ENCODE assay signal across 22 mouse cellular contexts in the genomic region with DNA sequence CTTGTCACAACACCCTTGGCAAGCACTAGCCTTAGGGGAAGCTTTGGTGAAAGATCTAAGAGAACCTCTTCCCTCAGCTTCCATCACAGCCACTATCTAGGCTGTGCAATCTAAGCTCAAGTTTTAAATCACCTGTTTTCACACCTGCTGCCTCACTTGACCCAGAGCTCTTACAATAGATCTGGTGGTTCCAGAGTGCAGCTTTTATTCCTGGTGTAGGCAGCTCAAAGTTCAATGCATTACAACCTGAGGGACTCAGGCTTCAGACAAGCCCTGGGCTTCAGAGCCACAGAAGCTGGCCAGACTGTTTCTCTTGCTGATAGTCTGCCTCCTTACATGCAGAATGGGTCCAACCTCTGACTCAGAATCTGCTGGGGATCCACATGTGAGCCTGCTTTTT. TPM values are rescaled to one million over a fixed set of nuclear protein-coding genes. Genes with fewer than 3 reads are reported as not detected.
DNase-seq lines count a peak whose midpoint lies in the region; ATAC-seq and TF ChIP-seq lines count a peak whose summit lies in the region.
"Had no signal": no experiment of that assay in that cellular context is flagged by ENCODE, and none has a peak within 500 bp of the region (broad histone marks: within the 10 kb centered on the region; RNA-seq: fewer than 3 reads in every experiment).

No protein-coding gene starts in this region.

- TF ChIP-seq CTCF in lung, postnatal 0 days (IDR thresholded peaks at IDR 0.05), result no peak

- no peak overlapping the region for H3K4me3 ChIP-seq in intestine, embryonic 15.5 days (replicated peaks)
- no peak overlapping the region for H3K4me3 ChIP-seq in intestine, embryonic 16.5 days (ENCODE audit: low read length)
- no peak overlapping the region for H3K4me3 ChIP-seq in lung, postnatal 0 days (ENCODE audit: low read depth, low read length)
- H3K4me3 ChIP-seq: embryonic facial prominence, embryonic 13.5 days; embryonic facial prominence, embryonic 15.5 days; erythroblast, embryonic 14.5 days; forebrain, embryonic 10.5 days; forebrain, embryonic 13.5 days had no signal

- H3K36me3 ChIP-seq in intestine, embryonic 15.5 days, result no peaks in the 10 kb centered on the region
- no peaks in the 10 kb centered on the region for H3K36me3 ChIP-seq in intestine, embryonic 16.5 days (ENCODE audit: control insufficient read depth, insufficient read depth, low read length)
- H3K36me3 ChIP-seq in lung, postnatal 0 days (ENCODE audit: insufficient read depth, low read length), result no peaks in the 10 kb centered on the region
- H3K36me3 ChIP-seq: embryonic facial prominence, embryonic 13.5 days; embryonic facial prominence, embryonic 15.5 days; forebrain, embryonic 10.5 days had no signal

- TF ChIP-seq EP300 in lung, postnatal 0 days (IDR thresholded peaks at IDR 0.05), result no peak

- peak; percentile 84 for ATAC-seq in intestine, embryonic 15.5 days
- ATAC-seq in intestine, embryonic 16.5 days, result peak; percentile 94
- ATAC-seq in lung, postnatal 0 days, result no peak
- ATAC-seq: forebrain, embryonic 13.5 days; forebrain, embryonic 16.5 days had no signal

- H3K27ac ChIP-seq in intestine, embryonic 15.5 days, result 0 out of 2 replicates have a peak overlapping the region, but pooled peaks have one; percentile 2
- H3K27ac ChIP-seq in intestine, embryonic 16.5 days (ENCODE audit: low read length), result peak overlapping the region; percentile 45
- no peak overlapping the region for H3K27ac ChIP-seq in lung, postnatal 0 days (ENCODE audit: low read length)
- H3K27ac ChIP-seq: embryonic facial prominence, embryonic 13.5 days; embryonic facial prominence, embryonic 15.5 days; forebrain, embryonic 10.5 days; forebrain, embryonic 13.5 days had no signal

- no peak overlapping the region for H3K4me2 ChIP-seq in intestine, embryonic 15.5 days (replicated peaks)
- H3K4me2 ChIP-seq in intestine, embryonic 16.5 days (ENCODE audit: low read depth, low read length), result no peak overlapping the region
- H3K4me2 ChIP-seq in lung, postnatal 0 days (replicated peaks; ENCODE audit: low read depth, low read length), result no peak overlapping the region
- H3K4me2 ChIP-seq: embryonic facial prominence, embryonic 13.5 days; embryonic facial prominence, embryonic 15.5 days; forebrain, embryonic 13.5 days had no signal

- DNase-seq in large intestine, adult 2 months (ENCODE audit: low read depth, low spot score), result peak; percentile 27
- DNase-seq in ovary, postnatal 36 days (ENCODE audit: low spot score), result no peak
- no peak for DNase-seq in cerebellum, adult 8-10 months
- DNase-seq in lung, postnatal 0 days (ENCODE audit: low spot score), result no peak
- DNase-seq: adrenal gland, adult 2 months; adrenal gland, postnatal 10 days; adrenal gland, postnatal 25 days; cerebellum, adult 11 months; cerebellum, adult 18-20 months; cerebellum, adult 9-11 months; cerebellum, postnatal 14 days; cerebellum, postnatal 36 days; embryo, embryonic 11 days had no signal

- peaks cover 3% of the 10 kb centered on the region; the same call in 1 of the 2 replicates for H3K4me1 ChIP-seq in intestine, embryonic 15.5 days (replicated peaks)
- H3K4me1 ChIP-seq in intestine, embryonic 16.5 days (ENCODE audit: control insufficient read depth, insufficient read depth, low read length), result peaks cover 4% of the 10 kb centered on the region
- no peaks in the 10 kb centered on the region for H3K4me1 ChIP-seq in lung, postnatal 0 days (ENCODE audit: insufficient read depth, low read depth, low read length)
- H3K4me1 ChIP-seq: embryonic facial prominence, embryonic 13.5 days; embryonic facial prominence, embryonic 15.5 days; forebrain, embryonic 10.5 days; forebrain, embryonic 13.5 days had no signal

- H3K9ac ChIP-seq in intestine, embryonic 15.5 days, result no peak overlapping the region
- H3K9ac ChIP-seq in intestine, embryonic 16.5 days (ENCODE audit: low read depth, low read length), result no peak overlapping the region
- no peak overlapping the region for H3K9ac ChIP-seq in lung, postnatal 0 days (replicated peaks; ENCODE audit: low read depth)
- H3K9ac ChIP-seq: embryonic facial prominence, embryonic 13.5 days; embryonic facial prominence, embryonic 15.5 days; forebrain, embryonic 13.5 days had no signal

- no peaks in the 10 kb centered on the region for H3K9me3 ChIP-seq in intestine, embryonic 15.5 days
- no peaks in the 10 kb centered on the region for H3K9me3 ChIP-seq in intestine, embryonic 16.5 days (ENCODE audit: control insufficient read depth, low read length)
- H3K9me3 ChIP-seq in lung, postnatal 0 days (ENCODE audit: low read length), result no peaks in the 10 kb centered on the region
- H3K9me3 ChIP-seq: embryonic facial prominence, embryonic 13.5 days; embryonic facial prominence, embryonic 15.5 days; forebrain, embryonic 10.5 days; forebrain, embryonic 13.5 days had no signal

- H3K27me3 ChIP-seq in intestine, embryonic 15.5 days (replicated peaks), result no peaks in the 10 kb centered on the region
- H3K27me3 ChIP-seq in intestine, embryonic 16.5 days (replicated peaks; ENCODE audit: control insufficient read depth, insufficient read depth, low read length), result no peaks in the 10 kb centered on the region
- H3K27me3 ChIP-seq in lung, postnatal 0 days (replicated peaks; ENCODE audit: insufficient read depth, low read length), result no peaks in the 10 kb centered on the region
- H3K27me3 ChIP-seq: embryonic facial prominence, embryonic 13.5 days; embryonic facial prominence, embryonic 15.5 days; forebrain, embryonic 13.5 days had no signal

RNA-seq across cellular contexts. Expression of a gene that starts 51.5 kb away (rescaled TPM):
- 19.6 and 21.7 TPM in 2 replicates for polyA plus RNA-seq in intestine, embryonic 15.5 days (2015; fragmentation: Nextera tagmentation; extraction: Ambion mirVana)
- polyA plus RNA-seq in intestine, embryonic 16.5 days (2015; fragmentation: Nextera tagmentation; extraction: Ambion mirVana), result 21.8 and 22.7 TPM in 2 replicates
- polyA plus RNA-seq in large intestine, adult 2 months (2012; rRNA removed), result 13.1 and 21.3 TPM in 2 replicates
- polyA plus RNA-seq in lung, postnatal 0 days (2015; fragmentation: Nextera tagmentation; extraction: Ambion mirVana), result 20.2 and 22.2 TPM in 2 replicates
- polyA plus RNA-seq: C2C12; erythroblast, embryonic 14.5 days had no signal
